Mouse (Mus musculus) liver, embryonic 15.5 days (tissue): ENCODE measurements around the gene Fam110a. TPM values are rescaled to one million over a fixed set of nuclear protein-coding genes. Genes with fewer than 3 reads are reported as not detected.
"Not testable (repeated sequence)": the region's sequence is repeated elsewhere in the genome, so short reads cannot be mapped to it uniquely, and the experiment has no call there.

ENCODE experiments used
- ATAC-seq: fragments of 200-750 bp; cut with Nextera tagmentation; 2 replicates; pipeline ENCODE4 v1.8.0; 2017; ENCODE audit warnings: moderate number of reproducible peaks, mild to moderate bottlenecking, moderate library complexity; ENCODE audit not compliant: insufficient read depth
- H3K27ac ChIP-seq: fragments of 300-500 bp; sonication (generic); replicated peaks from 2 replicates; pipeline ENCODE4 v1.5.1; 2015; ENCODE audit warnings: mild to moderate bottlenecking, inconsistent platforms
- H3K27me3 ChIP-seq: fragments of 300-500 bp; sonication (generic); 2 replicates; pipeline ENCODE4 v1.6.1; 2015; ENCODE audit warnings: mild to moderate bottlenecking, inconsistent platforms
- H3K36me3 ChIP-seq: fragments of 300-500 bp; sonication (generic); replicated peaks from 2 replicates; pipeline ENCODE4 v1.6.1; 2015; ENCODE audit warnings: moderate library complexity, mild to moderate bottlenecking, inconsistent platforms
- H3K4me1 ChIP-seq: fragments of 300-500 bp; sonication (generic); replicated peaks from 2 replicates; pipeline ENCODE4 v1.6.1; 2015; ENCODE audit warnings: inconsistent platforms
- H3K4me2 ChIP-seq: fragments of 300-500 bp; sonication (generic); 2 replicates; pipeline ENCODE4 v1.6.1; 2015; ENCODE audit warnings: moderate library complexity, mild to moderate bottlenecking, inconsistent platforms
- H3K4me3 ChIP-seq: fragments of 300-500 bp; sonication (generic); replicated peaks from 2 replicates; pipeline ENCODE4 v1.5.1; 2015; ENCODE audit warnings: mild to moderate bottlenecking, inconsistent platforms
- H3K9ac ChIP-seq: fragments of 300-500 bp; sonication (generic); 2 replicates; pipeline ENCODE4 v1.6.1; 2015; ENCODE audit warnings: moderate library complexity, mild to moderate bottlenecking, inconsistent platforms
- H3K9me3 ChIP-seq: fragments of 300-500 bp; sonication (generic); replicated peaks from 2 replicates; pipeline ENCODE4 v1.6.1; 2016; ENCODE audit warnings: inconsistent platforms
- WGBS: fragments of 180-500 bp; shearing (Covaris S2); methylation state at CpG from one replicate; pipeline ENCODE4 v1.1.7; 2015; ENCODE audit warnings: mixed read lengths; ENCODE audit not compliant: insufficient replicate concordance; 5-methylcytosine and 5-hydroxymethylcytosine counted together
- polyA plus RNA-seq: library from polyadenylated mRNA; unstranded; fragments of >200 nt; fragmentation: Nextera tagmentation; extraction: Ambion mirVana; gene quantifications from 2 replicates; pipeline ENCODE4 v1.2.1, GENCODE M21; 2015

Fam110a gene
- polyA plus RNA-seq, 1 experiment from 2014 or later = 9.8 TPM

- Histone ChIP-seq H3K4me3 (peak overlapping the region; percentile 51; the same call in 1 of the 2 replicates), H3K27me3 (peaks cover 73% of the 10 kb centered on the region), H3K4me1 (peaks cover 53% of the 10 kb centered on the region), H3K4me2 (peak overlapping the region; percentile 70)
- ATAC-seq, H3K36me3 ChIP-seq, H3K27ac ChIP-seq, H3K9ac ChIP-seq, H3K9me3 ChIP-seq: not testable (repeated sequence)
- 40% methylated on average over 2 of the region's 2 CpGs for WGBS
These were observed 17.2 kb upstream of the Fam110a start for GRCm38 (mm10) chr2:151997190-151997575.

- H3K9me3 ChIP-seq = no peaks in the 10 kb centered on the region
- WGBS = 8% methylated on average over 35 of the region's 35 CpGs
- H3K27ac ChIP-seq = no peak within 1 kb of the TSS
- peaks cover 53% of the 10 kb centered on the region for H3K4me1 ChIP-seq
- no peaks in the 10 kb centered on the region for H3K36me3 ChIP-seq
- H3K27me3 ChIP-seq = peaks cover 69% of the 10 kb centered on the region
- no peak within 1 kb of the TSS for H3K9ac ChIP-seq
- peak within 1 kb of the TSS; percentile 70 for H3K4me2 ChIP-seq
- peak; percentile 63; the same call in 1 of the 2 replicates for ATAC-seq
- H3K4me3 ChIP-seq = peak within 1 kb of the TSS; percentile 51
These were observed 16.5 kb upstream of the Fam110a start, which contains the start of gene Slc52a3 for GRCm38 (mm10) chr2:151996229-151997189. Slc52a3 (plus strand) TSS chr2:151996511.

DNA sequence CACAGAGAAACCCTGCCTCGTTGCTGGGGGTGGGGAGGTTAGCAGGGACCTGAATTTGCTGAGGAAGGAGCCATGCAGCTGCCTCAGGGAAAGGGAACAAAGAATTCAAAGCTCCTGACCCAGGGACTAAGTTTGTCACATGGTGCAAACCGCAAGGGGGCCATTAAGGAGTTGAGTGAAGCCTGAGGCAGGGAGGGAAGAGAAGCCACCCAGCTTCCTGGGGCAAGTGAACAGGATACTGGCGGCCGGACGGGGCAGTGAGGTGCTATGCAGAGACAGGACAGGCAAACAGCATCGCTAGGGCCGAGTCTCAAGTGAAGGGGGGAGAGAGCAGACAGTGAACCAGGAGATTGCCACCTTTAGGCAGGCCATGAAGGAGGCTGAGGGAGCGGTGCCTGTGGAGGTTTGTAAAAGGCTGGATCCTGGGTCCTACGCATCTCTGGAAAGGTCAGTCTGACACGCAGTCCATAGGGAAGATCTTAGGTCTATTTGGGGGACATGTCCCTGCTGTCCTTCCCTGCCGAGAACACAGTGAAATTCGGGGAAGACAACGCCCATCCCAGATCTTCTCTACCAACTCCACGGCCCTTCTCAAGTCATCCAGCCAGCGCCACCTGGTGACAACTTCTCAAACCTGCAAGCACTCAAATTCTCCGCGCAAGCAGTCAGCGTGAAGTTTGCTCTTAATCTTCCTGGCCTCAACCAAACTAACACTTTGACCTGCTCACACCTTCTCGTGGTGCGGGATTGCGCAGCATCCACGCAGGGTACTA lies 14.5 kb upstream of the Fam110a start:
- peaks cover 45% of the 10 kb centered on the region for H3K4me1 ChIP-seq
- no peak overlapping the region for H3K4me3 ChIP-seq
- H3K9me3 ChIP-seq = no peaks in the 10 kb centered on the region
- no peak overlapping the region for H3K27ac ChIP-seq
- no peak for ATAC-seq
- H3K4me2 ChIP-seq = peak overlapping the region; percentile 57
- no peaks in the 10 kb centered on the region for H3K36me3 ChIP-seq
- WGBS = 3% methylated on average over 22 of the region's 22 CpGs
- H3K27me3 ChIP-seq = peaks cover 52% of the 10 kb centered on the region
- H3K9ac ChIP-seq = no peak overlapping the region

DNA sequence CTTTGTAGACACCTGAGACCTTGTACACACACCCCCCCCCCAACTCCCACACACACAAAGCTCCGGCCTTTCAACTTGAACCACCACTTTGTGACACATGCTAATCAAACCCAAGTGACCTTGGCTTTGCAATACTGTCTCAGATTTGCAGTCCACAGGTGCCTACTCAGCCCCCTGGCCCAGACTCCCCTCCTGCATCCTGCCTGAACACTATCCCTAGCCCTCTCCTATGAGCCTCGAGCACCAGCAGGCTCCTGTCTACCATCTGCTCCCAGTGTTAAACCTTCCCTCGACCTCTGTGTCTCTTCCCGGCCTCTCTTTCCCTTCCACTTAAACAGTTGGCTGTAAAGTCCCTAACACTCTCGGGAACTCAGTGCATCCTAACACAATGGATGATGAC lies 11.4 kb upstream of the Fam110a start:
- H3K4me2 ChIP-seq = no peak overlapping the region
- no peaks in the 10 kb centered on the region for H3K9me3 ChIP-seq
- no peak overlapping the region for H3K27ac ChIP-seq
- peaks cover 17% of the 10 kb centered on the region for H3K4me1 ChIP-seq
- peaks cover 37% of the 10 kb centered on the region for H3K27me3 ChIP-seq
- H3K4me3 ChIP-seq = no peak overlapping the region
- no peaks in the 10 kb centered on the region for H3K36me3 ChIP-seq
- H3K9ac ChIP-seq = no peak overlapping the region
- ATAC-seq = no peak
- WGBS = 36% methylated on average over 5 of the region's 5 CpGs

DNA sequence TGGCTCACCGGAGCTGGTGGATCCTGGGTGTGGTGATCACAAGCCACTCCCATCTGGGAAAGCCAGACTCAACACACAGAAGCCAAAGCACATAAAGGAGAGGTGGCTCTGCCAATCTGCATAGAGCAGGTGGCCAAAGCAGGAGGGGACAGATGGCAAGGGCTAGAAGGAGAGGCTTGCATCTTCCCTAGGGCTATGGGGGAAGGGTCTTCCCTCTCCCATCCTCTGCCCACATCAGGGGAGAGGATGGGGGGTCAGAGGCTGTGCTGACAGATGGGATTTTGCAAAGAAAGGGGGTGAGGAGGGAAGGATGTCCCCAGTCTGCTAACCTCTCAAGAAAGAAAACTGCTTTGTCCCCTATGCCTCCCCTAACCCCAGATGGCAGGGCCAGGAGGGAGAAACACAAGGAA lies 11.0 kb upstream of the Fam110a start:
- no peak overlapping the region for H3K4me3 ChIP-seq
- H3K4me1 ChIP-seq = peaks cover 13% of the 10 kb centered on the region
- no peaks in the 10 kb centered on the region for H3K36me3 ChIP-seq
- no peak for ATAC-seq
- no peak overlapping the region for H3K27ac ChIP-seq
- H3K4me2 ChIP-seq = no peak overlapping the region
- H3K9ac ChIP-seq = no peak overlapping the region
- no peaks in the 10 kb centered on the region for H3K9me3 ChIP-seq
- WGBS = 38% methylated on average over 1 of the region's 1 CpGs
- H3K27me3 ChIP-seq = peaks cover 34% of the 10 kb centered on the region

GRCm38 (mm10) chr2:151988978-151989377 lies 9.0 kb upstream of the Fam110a start:
- Histone ChIP-seq H3K9me3 (no peaks in the 10 kb centered on the region), H3K36me3 (no peaks in the 10 kb centered on the region), H3K4me3 (no peak overlapping the region), H3K4me1 (peaks cover 6% of the 10 kb centered on the region; the same call in 1 of the 2 replicates), H3K27me3 (peaks cover 16% of the 10 kb centered on the region), H3K4me2 (no peak overlapping the region), H3K27ac (no peak overlapping the region), H3K9ac (no peak overlapping the region)
- 35% methylated on average over 2 of the region's 2 CpGs for WGBS
- ATAC-seq = no peak

DNA sequence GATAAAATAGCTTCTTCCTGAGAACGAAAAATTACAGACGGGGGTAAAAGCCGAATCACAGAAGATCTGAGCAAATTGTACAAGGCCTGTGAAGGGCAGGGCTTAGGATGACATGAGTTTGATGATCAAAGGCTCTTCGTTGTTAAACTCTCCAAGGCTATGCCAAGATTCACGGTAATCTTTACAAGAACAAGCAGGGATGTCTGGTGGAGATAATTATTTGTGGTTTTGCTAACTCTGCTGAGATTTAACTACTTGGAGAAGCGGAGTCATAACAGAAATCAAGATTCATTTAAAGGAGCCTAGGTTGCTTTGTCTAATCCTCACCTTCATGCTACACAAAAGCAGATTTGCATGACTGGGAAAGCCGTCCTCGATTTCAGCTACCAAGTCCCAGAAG lies 6.9 kb upstream of the Fam110a start:
- 51% methylated on average over 8 of the region's 8 CpGs for WGBS
- Histone ChIP-seq H3K9me3 (no peaks in the 10 kb centered on the region), H3K27ac (no peak overlapping the region), H3K36me3 (no peaks in the 10 kb centered on the region), H3K4me1 (peaks cover 6% of the 10 kb centered on the region; the same call in 1 of the 2 replicates), H3K27me3 (peaks cover 7% of the 10 kb centered on the region), H3K9ac (no peak overlapping the region), H3K4me2 (no peak overlapping the region), H3K4me3 (no peak overlapping the region)
- no peak for ATAC-seq

DNA sequence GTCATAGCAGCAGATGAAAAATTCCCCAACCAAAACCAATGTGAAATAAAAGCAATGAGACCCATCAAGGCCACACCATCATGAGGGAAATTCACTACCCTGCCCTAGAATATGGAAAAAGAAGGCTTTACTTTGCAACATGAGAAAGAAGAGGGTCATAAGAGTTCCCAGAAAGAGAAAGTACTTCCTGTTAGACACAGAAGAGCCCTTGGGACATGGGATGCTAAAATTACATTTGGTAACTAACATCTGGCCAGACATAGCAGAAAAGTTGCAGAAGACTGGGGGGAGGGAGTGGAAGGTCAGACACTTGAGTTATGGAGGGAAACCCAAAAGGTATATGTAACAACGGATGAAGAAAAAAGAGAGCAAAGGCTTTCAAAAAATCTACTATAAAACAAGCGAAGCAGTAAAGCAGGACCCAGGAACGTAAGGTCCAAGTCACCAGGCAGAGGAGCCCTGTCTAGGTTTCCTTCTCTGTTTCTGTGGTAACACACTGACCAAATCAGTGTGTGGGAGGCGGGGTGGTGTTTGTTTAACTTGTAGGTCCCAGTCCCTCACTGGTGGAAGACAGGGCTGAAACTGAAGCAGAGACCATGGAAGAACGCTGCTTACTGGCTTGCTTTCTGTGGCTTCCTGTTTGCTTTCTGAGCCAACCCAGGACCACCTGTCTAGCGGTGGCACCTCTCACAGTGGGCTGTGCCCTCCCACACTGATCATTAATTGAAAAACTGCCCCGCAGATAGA lies 5.6 kb upstream of the Fam110a start:
- no peaks in the 10 kb centered on the region for H3K36me3 ChIP-seq
- no peaks in the 10 kb centered on the region for H3K9me3 ChIP-seq
- no peak overlapping the region for H3K27ac ChIP-seq
- peaks cover 11% of the 10 kb centered on the region for H3K27me3 ChIP-seq
- whole genome bisulfite sequencing = 40% methylated on average over 7 of the region's 7 CpGs
- peaks cover 8% of the 10 kb centered on the region for H3K4me1 ChIP-seq
- ATAC-seq = 0 out of 2 replicates have a peak, but pooled peaks have one; percentile 40
- H3K9ac ChIP-seq = no peak overlapping the region
- H3K4me2 ChIP-seq = no peak overlapping the region
- H3K4me3 ChIP-seq = no peak overlapping the region

- H3K4me1 ChIP-seq = peaks cover 22% of the 10 kb centered on the region
- H3K36me3 ChIP-seq = no peaks in the 10 kb centered on the region
- H3K27me3 ChIP-seq = peaks cover 11% of the 10 kb centered on the region
- H3K27ac ChIP-seq = no peak overlapping the region
- no peaks in the 10 kb centered on the region for H3K9me3 ChIP-seq
- no peak overlapping the region for H3K4me2 ChIP-seq
- no peak overlapping the region for H3K4me3 ChIP-seq
- 67% methylated on average over 9 of the region's 9 CpGs for WGBS
- ATAC-seq = no peak
- H3K9ac ChIP-seq = no peak overlapping the region
These were observed 4.0 kb upstream of the Fam110a start for GRCm38 (mm10) chr2:151984019-151984418.

DNA sequence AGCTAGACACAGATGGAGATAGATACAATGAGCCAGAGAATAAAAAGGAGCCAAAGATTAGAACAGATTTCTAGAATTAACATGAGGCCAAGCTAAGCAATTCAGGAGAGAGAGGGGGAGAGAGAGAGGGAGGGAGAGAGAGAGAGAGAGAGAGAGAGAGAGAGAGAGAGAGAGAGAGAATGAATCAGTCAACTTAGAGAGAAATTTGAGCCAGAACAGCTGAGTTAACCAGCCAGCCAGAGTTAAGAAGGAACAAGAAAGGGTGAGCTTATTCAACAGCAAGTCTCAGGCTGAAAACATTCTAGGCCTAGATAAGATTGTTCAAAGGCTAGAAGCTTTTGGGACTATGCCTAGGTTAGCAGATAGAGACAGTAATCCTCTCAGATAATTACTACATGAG lies 2.5 kb upstream of the Fam110a start:
- Histone ChIP-seq H3K4me1 (peaks cover 37% of the 10 kb centered on the region), H3K9me3 (no peaks in the 10 kb centered on the region), H3K27me3 (peaks cover 4% of the 10 kb centered on the region), H3K4me3 (no peak overlapping the region), H3K27ac (no peak overlapping the region), H3K4me2 (no peak overlapping the region), H3K9ac (no peak overlapping the region), H3K36me3 (no peaks in the 10 kb centered on the region)
- no peak for ATAC-seq
